Mouse (Mus musculus) spleen, postnatal 10 days (tissue): ENCODE measurements around the gene Ube2t.

Experiments used
- DNase-seq, 2 experiments: peaks; one replicate each; pipeline ENCODE4 v3.0.0; 2021 to 2022; ENCODE audit warnings: low spot score in 2 of 2

Ube2t gene

GRCm38 (mm10) chr1:134995437-134995836 is 33.1 kb downstream of the Ube2t start:
- no peak for DNase-seq

GRCm38 (mm10) chr1:134995954-134996353 is 33.6 kb downstream of the Ube2t start:
- peak in 1 of 2 experiments; percentile 31 for DNase-seq

DNA sequence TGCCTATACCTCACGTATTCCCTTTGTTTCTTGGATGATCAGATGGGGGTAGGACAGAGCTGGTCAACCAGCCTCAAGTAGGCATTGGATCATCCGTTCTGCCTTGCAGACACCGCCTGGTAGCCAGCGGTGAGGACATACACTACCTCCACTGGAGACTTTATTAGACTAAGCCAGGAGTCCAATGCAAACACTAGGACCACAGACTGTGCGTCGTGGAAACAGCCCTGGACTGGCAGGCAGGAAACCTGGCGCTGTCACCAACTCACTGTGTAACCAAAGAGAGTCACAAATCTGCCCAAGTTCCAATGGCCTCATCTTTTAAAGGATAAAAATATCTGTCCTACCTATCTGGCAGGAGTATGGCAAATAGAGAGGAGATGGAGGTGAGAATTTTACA is 34.1 kb downstream of the Ube2t start:
- no peak for DNase-seq

- DNase-seq: no peak
Measured at GRCm38 (mm10) chr1:134997568-134997967, 35.2 kb downstream of the Ube2t start.

DNA sequence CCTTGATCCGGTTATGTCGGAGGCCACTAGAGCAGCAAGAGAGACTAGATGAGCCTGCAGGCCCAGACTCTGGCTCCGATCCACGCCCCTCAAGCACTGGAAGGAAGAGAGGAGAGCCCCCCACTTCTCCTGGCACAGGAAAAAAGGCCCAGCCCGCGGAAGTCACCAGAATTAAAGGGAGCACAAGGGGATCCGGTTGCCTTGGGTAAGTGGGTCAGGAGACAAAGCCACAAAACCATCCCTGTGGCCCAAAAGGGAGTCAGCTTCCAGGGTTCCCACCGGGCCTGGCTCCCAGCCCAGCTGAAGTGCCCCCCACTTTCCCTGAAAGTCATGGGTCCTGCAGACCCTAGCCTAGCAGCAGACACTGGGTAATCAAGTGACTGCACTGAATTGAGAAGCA is 35.9 kb downstream of the Ube2t start:
- no peak for DNase-seq

GRCm38 (mm10) chr1:135000527-135000926 is 38.2 kb downstream of the Ube2t start:
- DNase-seq: peak in 1 of 2 experiments; percentile 39

DNA sequence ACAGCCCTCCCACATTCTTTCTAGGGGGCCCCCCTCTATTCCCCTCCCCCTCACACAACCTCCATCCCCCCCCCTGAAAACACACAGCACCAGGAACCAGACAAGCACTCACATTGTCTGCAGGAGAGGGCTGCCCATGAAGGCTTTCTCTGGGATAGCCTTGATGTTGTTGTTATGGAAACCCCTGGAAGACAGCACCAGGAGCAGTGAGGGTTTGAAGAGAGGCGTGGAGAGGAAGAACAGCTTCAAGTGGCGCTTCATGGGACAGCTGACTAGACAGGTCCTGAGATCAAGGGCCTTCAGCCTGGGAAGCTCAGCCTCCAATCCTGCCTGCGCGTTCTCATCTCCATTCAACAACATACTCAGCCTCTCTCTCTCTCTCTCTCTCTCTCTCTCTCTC is 41.0 kb downstream of the Ube2t start:
- no peak for DNase-seq

GRCm38 (mm10) chr1:135005696-135006095 is 43.3 kb downstream of the Ube2t start:
- no peak for DNase-seq

- no peak for DNase-seq
Measured at GRCm38 (mm10) chr1:135009833-135010232, 47.5 kb downstream of the Ube2t start.

GRCm38 (mm10) chr1:135011912-135012311 is 49.5 kb downstream of the Ube2t start:
- no peak for DNase-seq

DNA sequence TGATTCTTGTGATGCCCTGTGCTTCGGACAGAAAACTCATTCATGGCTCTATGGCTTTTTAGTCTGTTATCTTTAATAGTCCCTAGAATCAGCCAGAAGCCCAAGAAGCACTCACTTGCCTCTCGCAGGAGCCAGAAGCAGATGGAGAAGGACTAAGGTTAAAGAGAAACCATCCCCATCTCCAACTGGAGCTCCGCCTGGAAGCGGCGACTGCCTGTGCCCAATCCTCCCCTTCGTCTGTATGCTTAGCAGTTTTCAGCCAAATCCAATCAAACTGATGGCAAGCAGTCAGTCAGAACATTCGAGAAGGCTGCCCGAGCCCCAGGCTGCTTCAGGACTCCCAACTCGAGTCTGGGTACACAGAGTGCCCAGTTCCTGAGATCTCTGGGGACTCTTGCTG is 50.1 kb downstream of the Ube2t start:
- DNase-seq: no peak

- DNase-seq: no peak
Measured at GRCm38 (mm10) chr1:135014921-135015445, 52.6 kb downstream of the Ube2t start.

DNA sequence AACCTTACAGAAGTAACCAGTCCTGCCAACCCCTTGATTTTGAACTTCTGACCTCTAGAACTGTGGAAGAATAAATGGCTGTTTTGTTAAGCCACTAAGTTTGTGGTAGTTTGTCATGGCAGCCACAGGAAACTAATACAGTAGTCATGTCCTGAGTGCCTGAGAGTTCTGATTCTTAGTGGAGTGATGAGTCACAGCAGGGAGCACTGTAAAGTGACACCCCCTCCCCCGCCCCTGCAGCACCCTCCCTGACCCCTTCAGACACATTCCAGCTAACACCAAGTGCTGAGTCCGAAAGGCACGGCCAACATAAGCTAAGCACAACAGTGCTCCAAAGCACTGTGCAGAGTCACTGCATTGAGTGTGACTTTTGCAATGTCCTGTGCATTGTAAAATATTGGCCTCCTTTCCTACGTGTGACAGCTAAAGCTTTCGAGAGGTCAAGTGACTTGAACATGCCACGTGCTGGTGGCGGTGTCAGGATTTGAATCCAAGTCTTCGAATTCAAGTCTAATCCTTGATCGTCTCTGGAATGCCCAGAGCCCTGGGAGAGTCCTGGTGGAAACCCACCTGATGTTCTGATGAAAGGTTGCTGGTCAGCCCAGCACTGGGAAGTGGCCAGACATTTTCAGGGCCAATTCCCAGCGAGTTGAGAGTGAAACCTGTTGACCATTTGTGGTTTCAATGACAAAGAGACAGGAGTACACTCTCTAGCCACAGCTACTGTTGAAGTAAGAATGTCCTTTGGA is 54.7 kb downstream of the Ube2t start:
- DNase-seq: no peak

DNA sequence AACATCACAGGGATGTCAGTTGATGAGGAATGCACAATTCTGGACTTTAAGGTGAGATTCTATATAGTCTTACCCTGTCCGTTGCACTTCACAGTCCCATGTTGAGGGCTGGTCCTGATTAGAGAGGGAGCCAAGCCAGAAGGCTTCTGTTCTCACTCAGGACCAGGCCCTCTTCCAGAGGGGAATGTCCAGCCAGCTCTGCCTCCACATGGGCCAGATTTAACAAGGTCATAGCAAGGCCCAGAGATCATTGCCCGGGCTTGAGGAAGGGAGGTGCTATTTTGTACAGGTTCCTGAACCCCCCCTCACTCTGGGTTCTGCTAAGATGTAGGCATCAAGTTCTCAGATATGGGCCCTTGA is 55.3 kb downstream of the Ube2t start:
- DNase-seq: no peak

- DNase-seq: peak in 1 of 2 experiments; percentile 24
Measured at GRCm38 (mm10) chr1:135019087-135019774, 56.9 kb downstream of the Ube2t start.

- DNase-seq: no peak
Measured at GRCm38 (mm10) chr1:135019775-135020167, 57.4 kb downstream of the Ube2t start.

DNA sequence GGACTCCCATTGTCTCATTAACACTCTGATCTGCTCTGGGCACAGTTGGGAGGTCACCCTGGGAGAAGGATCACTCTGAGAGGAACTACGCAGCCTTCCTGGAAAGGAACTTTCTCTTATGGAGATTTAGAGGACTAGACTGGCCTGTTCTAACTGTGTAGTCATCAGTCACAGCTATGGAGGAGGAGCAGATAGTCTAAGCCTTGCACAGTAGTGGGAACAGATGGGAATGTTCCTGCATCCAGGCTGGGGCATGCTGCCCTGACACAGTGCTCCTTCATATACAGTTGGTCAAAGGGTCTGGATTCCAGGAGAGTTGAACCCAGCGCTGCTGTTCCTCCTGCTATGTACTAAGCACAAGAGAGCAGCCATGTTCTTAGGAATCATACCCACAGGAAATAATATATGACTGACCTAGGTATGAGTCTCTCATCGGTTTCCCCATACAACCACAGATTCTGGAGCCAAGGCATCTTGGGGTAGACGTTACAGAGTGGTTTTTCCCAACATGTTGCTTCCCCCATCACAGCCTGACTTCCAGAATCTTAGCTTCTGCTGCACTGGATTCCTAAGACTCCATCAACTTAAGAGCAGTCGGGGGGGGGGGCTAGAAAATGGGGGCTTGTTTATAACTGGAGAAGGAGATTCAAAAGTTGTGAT is 58.0 kb downstream of the Ube2t start:
- DNase-seq: no peak

DNA sequence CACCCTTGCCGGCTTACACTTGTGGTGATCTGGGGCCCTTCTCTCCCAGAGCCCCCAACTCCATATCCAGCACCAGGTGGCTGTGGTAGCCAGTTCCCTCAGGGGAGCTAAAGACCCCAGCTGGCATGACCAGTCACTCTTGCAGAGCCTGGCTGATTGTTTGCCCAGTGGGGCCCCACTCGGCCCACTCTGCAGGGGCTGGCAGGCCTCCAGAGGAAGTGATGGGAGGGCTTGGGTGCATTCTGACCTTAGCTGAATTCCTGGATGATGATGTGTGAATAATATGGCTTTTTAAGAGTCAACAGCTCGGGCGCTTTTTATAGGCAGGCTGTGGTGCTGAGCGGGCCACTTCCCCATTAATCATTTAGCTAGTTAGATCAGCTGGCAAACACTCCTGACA is 58.6 kb downstream of the Ube2t start:
- DNase-seq: no peak

GRCm38 (mm10) chr1:135021936-135022335 is 59.6 kb downstream of the Ube2t start:
- no peak for DNase-seq

GRCm38 (mm10) chr1:135023583-135023982 is 61.2 kb downstream of the Ube2t start:
- no peak for DNase-seq
